Mouse (Mus musculus) adipocyte (in vitro differentiated cells): Measurements from ENCODE around the gene Kirrel3.
A peak's percentile ranks its signal among the peaks of the same experiment; 100 is the strongest.

Source experiments
- DNase-seq: peaks from one replicate; pipeline ENCODE4 v3.0.0-alpha.2; 2016; ENCODE audit warnings: low spot score

Gene Kirrel3

DNA sequence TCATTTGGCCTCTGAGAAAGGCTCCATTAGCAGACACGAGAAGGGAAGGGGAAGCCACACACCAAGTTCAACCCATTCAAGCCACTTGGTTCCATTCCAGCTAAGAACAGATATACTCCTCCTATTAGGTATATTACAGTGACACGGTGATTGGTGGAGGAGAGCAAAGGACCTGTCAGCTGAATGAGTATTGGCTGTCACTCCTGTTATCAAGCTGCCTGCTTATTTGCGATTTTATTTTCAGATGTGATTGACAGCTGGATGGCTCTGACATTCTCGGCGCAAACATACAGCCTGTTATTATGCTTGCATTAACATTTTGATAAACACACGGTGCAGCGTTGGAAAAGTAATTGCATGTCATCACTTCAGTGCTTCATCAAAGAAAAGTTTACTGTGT lies 118.1 kb downstream of the Kirrel3 start:
- no peak for DNase-seq

DNA sequence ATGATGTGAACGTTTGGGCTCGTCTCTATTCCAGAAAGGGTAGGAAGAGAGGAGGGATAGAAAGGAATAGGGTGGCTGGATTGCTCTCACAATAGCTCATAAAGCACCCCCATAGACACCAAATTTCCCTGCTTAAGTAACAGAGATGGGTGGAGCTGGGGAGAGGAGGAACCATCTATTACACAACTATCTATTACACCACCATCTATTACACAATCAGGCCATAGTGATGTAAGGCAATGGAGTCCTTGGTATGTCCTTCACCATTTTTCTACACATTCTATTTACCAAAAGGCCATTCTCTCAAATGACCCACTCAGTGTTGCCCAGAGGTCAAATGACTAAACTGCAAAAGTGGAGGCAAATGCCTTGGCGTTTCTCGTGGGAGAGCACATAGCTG lies 119.2 kb downstream of the Kirrel3 start:
- peak; percentile 18 for DNase-seq

DNA sequence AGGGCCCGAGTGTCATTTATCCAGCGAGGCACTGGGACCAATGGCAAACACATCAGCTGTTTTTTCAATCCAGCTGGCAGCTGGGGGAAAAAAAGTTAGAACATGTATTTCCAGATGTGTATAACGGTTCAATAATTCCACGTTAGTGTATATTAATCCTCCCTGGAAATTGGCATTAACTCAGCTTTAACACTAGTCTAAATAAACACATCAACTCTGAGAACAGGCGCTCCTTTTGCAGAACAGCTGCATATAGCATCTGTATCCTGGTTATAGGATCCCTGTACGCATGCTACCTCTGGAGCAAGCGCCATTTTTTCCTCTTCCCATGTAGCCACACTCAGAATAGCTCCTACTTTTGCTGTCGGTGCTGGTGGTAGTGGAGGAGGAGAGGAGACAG lies 119.8 kb downstream of the Kirrel3 start:
- no peak for DNase-seq

DNA sequence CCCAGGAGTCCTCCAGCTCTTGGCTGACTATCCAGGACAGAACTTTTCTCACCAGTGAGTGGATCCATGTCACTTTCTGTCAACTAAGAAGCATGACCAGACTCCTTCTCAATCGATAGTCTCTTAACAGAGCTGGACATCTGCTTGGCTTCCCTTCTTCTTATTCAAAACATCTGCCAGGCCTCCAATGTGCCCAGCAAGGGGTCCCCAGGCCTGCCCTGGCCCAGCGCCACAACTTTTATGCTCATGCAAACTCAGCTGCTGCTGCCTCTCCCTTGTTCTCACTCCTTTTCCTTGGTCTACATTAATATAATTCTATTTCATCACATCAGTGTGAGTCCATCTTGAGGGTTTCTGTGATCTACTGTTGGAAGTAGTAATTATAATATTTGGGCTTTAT lies 122.3 kb downstream of the Kirrel3 start:
- DNase-seq, result no peak

DNA sequence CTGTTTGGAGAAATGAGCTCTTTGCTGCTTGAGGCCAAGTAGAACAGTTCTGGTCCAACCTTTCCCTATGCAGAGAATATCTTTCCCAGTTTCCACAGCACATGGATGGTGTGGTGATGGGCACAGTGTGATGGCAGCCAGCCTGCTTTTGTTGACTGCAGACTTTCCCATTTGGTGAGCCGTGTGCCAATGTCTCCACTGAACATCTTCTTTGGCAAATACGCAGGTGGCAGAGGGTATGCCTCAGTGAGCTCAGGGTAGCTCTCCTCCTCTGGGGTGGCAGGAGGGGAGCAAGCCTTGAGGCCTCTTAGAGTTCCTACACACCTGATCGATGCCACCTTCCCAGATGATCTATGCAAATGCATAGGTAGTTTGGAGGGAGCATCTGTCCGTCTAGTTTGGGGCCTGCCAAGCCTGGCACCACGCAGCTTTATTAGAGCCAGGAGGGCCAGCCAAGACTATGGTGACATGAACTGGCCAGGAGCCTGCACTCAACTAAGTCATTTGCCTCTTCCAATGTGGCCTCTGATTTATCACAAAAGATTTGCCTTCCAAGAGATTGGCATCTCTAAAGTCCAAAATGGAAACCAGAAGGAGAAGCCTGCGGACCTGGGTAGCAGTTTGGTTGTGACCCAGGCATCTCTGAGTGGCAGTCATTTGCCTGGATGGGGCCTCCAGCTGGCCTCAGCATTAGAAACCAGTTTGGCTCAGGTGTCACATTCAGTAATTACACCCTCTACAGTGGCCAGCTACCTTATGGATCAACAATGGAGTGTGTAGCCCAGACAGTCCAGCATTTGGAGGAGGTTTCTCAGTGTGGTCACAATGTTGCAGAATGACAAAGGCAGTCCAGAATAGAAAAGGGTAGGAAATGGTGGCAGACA lies 127.4 kb downstream of the Kirrel3 start:
- DNase-seq, result no peak

DNA sequence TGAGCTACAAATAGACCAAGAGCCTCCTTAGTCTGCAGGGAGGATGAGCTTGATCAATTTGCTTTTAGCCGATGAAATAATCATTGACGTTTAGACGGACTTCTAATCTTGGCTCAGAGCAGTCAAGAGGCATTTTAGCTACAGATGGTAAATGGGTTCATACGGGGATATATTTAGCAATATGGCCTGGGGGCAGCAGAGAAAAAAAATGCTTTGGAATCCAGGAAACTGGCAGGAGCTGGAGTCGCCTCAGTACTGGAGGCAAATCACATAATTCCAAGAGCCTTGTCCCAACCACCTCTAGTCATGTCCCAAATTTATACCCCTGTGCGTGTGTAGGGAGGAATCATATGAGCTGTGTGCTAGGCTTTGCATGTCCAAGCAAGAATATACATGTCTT lies 132.4 kb downstream of the Kirrel3 start:
- DNase-seq, result no peak

DNA sequence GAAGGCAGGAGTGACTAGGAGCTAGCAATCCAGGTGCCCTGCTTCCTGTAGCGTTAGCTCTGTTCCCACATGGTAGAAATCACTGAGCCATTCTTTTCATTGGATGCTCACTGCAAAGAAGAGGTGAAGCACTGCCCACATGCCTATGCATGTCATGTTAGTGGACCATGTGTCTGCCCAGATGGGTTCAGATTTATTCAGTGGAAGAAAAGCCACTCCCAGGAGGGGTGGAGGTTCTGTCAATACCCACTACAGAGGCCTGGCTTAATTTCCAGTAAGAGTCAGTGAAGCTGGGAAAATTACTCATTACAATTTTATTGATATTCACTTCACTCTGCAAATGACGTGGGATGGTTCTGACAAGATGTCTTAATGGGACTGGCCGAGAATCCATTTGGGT lies 134.2 kb downstream of the Kirrel3 start:
- DNase-seq, result no peak

DNA sequence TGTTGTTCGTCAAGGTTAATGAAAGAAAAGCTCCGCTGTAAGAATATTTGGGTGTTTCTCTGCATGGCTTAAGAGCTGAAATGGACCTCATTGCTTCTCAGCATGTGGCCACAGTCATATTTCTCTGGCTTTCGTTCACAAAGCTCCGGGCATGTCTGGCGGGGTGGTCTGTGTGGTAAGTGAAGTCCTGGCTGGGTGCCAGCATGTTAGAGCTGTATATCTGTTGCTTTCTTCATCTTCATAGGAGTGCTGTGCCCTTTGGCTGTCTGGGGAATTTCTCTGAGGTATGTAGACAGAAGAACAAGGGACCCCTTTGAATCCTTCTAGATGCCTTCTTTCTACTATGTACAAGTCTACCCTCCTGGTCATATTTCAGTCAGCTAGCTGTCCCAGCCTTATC lies 137.8 kb downstream of the Kirrel3 start:
- no peak for DNase-seq

DNA sequence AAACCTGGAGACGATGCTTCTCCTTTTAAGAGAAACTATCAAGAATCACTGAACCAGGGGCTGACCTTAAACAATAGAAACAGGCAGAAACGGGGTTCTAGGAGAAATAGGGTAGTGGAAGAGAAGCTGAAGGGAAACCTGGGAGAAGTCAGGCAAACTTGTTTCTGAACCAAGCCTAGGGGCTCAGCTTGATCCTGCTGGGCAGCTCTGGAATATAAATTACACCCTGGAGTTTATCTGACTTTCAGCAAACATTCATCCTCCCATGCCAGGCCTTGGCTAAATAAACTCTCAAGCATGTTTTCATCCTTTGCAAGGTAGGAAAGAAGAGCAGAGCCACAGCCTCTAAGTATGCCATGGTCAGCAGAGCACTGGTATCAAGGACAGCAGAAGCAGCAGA lies 138.3 kb downstream of the Kirrel3 start:
- no peak for DNase-seq

DNA sequence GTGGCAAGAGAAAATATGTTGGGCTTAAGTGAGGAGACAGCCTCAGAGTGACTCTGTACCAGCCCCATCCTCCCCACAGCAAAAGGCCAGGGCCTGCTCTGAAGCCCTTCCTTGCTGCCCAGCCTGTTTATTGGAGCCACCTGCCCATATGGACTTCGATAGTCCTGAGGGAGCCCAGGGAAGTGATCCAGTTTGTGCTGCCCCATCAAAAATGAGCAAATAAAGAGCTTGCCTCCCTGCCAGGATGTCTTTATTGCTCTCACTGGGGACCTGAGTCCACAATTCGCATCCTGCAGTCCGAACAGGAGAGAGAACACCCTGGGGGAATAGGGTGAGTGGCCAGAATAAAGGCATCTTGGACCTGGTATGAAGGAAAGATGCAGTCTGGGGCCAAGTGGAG lies 143.1 kb downstream of the Kirrel3 start:
- no peak for DNase-seq

DNA sequence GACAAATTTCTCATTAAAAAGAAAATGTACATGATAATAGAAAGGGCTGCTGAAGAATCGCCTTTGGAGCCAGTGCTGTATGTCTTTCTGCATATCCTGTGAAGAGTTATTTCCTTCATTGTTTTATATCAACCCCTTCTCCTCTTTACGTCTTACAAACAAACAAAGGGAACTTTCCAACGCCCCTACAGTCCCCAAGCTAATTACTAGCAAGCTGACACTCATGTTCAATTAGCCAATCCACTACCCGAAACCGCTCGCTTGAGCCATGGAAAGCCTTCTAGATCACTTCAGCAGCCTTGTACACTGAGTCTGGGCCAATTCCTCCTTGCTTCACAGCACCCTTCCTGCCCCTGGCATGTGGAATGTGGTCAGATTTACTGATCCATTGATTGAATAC lies 150.0 kb downstream of the Kirrel3 start:
- no peak for DNase-seq

DNA sequence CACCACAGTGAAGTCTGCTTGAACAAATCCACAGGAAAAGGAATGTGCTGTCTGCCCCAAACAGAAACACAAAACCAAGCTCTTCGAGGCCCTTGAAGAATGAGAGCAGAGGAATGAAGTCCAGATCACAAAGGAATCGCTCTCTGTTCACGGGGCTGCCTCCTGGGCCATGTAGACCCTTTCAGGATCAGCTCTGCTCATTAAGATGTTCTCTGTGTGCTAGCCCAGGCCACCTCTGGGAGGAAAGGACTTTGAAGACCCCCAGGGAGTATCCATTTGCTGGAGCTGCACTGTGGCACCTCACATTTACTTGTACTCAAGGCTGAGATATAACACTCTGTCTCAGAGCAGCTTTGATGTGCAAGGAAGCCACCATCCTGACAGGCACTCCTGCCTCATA lies 158.2 kb downstream of the Kirrel3 start:
- DNase-seq, result no peak

DNA sequence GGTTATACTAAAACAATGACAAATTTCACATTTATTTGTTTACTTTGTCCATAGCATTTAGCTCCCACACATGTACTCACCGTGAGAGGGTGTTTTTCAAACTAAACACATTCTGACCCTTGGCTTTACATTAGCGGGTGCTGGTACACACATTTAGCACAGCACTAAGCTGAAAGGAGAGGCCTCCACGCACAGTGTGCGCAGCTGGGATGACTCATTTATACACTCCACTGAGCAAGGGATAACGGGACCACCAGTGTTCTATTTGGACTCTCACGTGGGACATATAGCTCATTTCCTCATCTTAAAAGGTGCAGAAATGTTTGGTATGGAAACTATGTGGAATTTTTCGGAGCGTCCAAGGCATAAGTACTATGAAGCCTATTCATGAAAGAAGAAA lies 158.7 kb downstream of the Kirrel3 start:
- DNase-seq, result no peak

DNA sequence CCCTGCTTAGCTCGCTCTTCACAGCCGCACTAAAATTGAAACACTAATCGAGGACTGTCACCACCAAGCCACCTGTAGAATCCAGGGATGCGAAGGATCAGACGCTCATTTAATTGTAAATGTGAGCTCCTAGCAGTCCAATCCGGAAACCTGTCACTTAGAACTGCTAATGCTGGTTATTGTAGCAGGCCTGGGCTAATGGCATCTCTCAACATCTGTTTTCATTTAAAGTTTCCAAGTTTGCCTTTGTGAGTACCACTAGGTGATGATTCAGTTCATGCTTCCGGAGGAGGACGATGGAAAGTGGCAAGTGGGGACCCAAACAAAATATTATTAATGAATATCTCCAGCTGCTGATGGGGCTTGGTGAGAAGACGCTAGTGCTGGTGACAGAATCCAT lies 161.1 kb downstream of the Kirrel3 start:
- DNase-seq, result no peak

DNA sequence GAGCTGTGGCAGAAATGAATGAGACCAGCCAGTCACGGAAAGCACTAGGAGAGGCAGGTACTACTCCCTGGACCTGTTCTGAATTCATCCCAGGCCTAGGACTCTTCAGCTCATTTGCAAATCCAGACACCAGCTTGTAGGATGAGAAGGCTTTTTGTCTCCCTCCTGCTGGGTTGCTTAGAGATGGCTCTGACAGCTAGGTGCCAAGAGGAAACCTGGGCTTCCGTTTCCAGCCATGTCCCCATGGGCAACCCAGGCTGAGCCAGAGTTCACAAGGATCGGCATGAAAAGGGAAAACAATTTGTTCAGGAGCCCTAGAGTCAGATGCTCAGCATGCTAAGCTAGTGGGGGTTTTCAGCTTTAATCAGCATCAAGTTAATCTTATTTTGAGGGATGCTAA lies 166.6 kb downstream of the Kirrel3 start:
- DNase-seq, result no peak

DNA sequence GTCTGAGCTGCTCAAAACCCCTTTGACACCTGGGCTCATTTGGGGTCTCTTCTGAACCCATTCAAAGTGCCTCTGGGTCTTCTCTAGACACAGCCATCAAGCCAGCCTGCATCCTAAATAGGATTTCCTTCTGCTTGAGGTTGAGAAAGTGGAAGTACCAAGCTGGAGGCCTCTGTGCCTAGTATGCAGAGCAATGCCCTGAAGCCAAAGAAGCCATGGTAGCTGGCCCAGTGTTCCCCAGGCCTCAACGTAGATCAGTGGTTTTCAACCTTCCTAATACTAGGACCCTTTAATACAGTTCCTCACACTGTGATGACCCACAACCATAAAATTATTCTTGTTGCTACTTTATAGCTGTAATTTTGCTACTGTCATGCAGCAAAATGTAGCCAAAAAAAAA lies 167.4 kb downstream of the Kirrel3 start:
- no peak for DNase-seq

DNA sequence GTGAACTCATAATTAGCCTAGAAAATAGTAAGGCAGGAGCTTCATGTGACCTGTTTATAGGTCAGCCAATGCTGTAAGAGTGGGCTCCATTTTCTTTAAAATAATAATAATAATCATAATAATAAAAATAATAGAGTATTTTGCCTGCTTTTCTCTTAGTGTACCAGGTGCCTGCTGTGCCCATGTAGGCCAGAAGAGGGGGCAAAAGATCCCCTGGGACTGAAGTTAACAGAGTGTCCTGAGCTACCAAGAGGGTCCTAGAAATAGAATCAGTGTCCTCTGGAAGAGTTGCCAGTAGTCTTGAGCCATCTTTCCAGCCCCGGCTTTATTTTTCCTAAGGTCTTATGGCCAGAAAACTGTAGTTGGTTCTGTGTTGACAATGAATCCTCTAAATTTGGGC lies 174.9 kb downstream of the Kirrel3 start:
- DNase-seq, result no peak

DNA sequence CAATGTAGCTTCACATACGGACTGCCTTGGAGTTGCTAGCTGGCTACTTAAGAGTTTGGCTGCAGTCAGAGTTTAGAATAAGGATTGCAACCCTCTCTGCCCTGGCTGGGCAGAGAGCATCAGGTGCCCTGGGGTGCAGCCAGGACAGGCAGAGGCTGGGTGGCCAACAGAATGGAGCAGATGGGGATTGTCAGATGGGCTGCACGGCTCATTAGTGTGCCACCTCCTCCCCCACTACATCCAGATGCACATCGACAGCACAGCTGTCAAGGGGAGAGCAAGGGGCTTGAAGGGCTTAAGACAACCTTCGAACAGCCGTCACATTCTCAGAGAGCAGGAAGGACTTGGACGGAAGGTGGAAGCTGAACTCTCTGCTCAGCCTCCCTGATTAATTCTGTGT lies 177.7 kb downstream of the Kirrel3 start:
- DNase-seq, result no peak

DNA sequence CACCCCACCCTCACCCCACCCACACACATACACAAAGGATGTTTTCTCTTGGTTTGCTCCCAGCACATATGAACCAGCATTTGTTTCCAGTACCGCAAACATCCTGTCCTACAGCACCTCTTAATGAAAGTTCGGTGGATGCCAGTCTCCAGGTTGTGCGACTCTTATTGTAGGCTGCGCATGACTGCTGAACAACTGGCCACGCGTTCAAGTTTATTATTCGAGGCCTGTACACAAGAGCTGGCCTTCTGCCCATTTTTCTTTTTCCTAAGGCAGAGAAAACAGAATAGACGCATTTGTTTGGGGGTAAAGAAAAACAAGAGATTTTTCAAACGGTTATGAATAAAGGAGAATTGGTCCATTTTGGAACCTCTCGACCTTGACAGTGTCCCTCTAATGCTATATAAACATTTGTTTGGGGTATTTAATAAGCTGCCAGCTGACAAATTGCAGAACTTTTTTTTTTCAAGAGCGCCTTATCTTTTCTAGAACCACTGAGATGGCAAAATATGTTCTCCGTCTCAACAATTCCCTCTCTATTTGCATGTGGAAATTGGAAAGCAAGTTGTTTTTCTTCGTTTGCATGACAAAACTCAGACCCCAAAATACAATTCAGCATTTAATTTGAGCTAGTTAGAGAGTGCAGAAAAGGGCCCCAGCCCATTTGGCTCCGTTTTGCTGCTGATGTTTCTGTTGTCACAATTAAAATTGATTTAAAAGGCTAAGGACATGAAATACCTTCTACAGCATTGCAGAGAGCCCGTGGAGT lies 179.9 kb downstream of the Kirrel3 start:
- no peak for DNase-seq

DNA sequence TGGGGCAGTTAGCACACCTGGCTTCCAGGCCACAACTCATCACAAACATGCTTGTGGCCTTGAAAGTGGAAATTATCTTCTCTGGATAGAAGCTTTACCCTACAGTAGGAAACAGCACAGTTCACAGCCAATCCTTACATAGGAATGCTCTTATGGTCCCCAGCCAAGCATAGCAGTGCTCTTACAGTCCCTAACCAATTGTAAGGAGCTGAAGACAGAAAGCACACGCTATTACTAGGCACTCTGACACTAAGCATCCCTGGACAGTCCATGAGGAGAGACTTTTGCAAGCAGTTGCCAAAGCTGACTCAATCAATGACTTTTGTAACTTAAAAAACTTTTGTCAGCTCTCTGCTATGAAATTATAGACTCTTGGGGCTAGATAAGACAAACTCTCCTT lies 181.5 kb downstream of the Kirrel3 start:
- no peak for DNase-seq

DNA sequence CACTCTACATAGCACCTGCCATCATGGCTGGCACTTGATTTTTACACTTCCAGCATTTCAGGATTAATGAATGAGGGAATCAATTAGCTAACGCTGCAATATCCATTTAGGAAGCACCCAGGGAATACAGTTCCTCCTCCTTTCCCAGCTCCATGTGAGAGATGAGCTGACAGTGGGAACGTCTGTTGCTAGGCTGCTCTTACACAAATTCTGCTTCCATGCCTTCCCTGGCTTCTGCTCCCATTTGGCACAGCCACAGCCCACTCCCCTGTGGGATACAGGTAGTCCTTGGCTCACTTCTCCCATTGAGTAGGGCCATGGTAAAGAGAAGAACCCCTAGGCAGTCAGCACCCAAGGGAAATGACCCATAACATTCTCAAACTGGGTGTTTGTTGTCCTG lies 185.2 kb downstream of the Kirrel3 start:
- no peak for DNase-seq

DNA sequence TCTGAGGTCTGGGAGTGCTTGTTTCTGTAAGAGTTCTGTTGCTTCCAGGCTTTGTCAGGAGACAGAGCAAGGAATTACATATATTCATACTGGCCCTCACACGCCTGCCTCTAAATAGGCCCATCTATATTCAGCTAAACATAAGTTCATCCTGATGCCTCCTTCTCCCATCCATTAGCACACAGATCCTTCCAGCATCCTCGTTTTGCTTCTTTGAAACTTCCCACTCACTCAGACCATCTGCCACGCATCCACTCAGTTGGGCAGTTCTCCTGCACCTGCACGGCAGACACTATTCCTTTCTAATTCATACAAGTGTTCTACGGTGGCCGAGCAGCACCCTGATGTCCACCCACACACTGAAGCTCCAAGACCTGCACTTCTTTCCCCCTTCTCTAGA lies 201.1 kb downstream of the Kirrel3 start:
- DNase-seq, result no peak

DNA sequence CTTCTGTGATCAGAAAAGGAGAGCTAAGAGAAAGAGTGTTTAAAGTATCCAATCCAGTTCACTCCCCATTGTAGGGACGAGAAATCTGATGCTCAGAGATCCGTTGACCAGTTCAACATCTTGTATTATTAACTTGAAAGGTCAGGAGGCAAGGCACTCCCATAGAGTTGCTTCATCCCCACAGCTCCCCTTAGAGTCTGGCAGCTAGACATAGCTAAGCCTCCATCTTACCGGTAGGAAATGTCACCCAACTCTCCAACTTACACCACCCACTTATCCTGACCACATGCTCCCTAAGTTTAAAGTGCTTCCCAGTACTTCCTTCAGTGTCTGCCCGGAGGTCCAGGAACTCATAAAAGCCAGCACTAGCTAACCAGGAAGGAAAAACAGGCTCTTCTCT lies 202.7 kb downstream of the Kirrel3 start:
- no peak for DNase-seq

DNA sequence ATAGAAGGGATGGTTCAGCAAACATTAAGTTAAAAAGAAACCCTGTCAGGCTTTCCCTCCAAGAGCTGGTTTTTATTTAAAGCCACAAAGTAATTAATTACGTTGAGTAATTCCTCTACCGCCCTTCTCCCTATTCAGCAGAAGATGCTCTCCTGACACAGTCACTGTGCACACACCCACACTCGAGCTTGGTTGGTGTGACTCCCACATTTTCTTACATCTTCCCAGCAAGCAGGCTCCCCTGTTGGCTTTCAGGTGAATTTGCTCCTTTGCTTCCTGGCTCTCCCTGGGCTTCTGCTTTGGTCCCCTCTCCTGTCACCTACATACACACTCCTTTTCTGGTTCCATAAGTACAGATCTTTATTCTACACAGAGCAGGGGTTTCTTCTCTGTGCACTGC lies 203.7 kb downstream of the Kirrel3 start:
- DNase-seq, result no peak
